Mouse (Mus musculus) mouse embryonic stem cell (cell line): ENCODE data around the gene Tcf21.

Experiments
- in situ Hi-C, 2 experiments: fragments of 300-500 bp; cut with MboI; formaldehyde crosslinking; loops; 1 replicate in 1 of 2; 3 replicates in 1 of 2; pipeline ENCODE4 v1.14.3; 2019 to 2020; ENCODE audit warnings: low sequenced_read_pairs in 2 of 2, low pct_unique_long_range_greater_than_20kb in 1 of 2, mixed read lengths in 1 of 2; ENCODE audit not compliant: unreplicated experiment in 1 of 2

The Tcf21 gene

DNA sequence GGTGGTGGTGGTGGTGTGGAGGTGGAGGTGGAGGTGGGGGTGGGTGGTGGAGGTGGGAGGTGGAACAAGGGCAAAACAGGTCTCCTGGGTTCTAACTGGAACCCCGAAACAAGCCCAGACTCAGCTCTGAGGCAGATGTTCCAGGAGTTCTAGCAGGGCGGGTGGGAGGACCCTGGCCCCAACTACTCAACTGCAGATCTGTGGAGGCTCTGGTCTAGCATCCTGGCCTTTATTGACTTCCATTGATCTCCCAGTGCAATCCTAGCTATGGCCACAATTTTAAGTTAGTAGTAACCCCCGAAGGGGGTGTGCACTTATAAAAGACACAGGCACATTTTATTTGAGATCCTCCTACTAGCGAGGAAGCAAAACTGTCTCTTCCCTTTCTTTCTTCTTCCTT is 2.0 kb downstream of the Tcf21 start:
- in situ Hi-C loops = no loop called here

DNA sequence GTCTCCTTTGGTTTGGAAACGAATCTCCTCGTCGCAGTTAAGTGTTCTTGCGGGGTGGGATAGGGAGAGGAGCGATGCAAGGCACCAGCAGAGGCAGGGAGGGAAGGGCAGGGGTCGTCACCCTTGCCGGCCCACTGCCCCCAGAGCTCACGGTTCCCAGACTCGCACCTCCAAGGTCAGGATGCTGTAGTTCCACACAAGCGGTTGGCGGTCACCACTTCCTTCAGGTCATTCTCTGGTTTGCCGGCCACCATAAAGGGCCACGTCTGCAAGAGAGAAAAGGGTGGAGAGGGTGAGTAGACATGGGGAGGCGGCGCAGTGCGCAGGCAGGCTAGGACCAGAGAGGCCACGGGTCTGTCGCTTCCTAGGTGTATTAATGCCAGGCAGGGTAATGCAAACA is 2.4 kb downstream of the Tcf21 start:
- in situ Hi-C loops = no loop called here

DNA sequence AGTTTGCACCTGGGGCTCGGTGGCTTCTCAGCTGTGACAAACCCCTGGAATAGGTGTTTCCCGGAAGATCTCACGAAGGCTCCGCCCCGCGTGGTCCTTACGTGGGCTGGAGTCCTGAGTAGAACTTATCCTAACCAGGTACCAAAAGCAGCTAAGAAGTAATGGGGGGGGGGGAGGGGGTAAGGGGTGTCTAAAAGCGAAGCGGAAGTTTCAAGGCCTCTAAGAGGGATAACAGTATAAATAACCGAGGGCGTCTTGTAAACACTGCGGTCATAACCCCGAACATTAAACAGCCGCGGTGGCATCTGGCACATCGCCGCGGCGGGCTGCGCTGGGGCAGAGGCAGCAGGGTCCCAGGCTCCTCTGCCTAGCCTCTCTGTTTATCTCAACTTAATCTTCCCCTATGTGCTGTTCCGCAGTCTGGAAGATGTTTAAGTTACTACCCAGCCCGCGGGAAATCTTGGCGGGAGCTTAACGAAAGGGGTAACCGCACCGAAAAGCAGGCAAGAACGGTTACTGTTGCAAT is 3.7 kb downstream of the Tcf21 start:
- in situ Hi-C loops = no loop called here

DNA sequence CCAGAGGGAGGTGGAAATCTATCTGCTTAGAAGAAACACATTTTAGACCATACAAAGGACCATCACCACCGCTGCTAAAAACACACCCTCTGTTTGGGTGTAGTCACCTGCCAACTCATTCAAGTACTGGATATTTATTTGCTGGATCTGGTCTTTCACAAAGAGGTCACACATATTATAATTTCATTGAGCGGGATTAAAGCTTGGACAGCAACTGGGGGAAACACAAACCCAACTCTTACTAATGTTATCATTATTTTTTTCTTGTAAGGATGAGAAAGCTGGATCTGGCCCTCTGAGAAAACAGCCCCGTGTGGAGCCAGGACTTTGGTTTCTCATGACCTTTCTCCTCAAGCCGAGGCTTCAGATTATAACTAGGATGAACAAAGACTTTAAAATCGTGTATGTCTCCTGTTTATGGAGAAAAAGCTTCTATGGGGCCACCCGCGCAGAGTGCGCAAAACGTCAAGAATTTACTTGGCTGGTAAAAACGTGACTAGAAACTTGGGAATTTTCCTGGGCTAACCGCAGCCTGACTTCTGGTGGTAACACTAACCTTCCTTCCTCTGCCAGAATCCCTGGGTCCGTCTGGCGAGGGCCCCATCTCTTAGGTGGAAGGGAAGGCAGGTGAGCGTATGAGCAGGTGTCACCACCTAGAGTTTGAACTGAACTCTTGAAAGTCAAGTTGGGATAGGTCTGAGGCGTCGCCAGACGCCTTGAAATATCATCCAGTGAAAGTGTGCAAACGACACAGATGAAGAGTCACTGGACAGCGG is 4.3 kb downstream of the Tcf21 start:
- in situ Hi-C loops = no loop called here

DNA sequence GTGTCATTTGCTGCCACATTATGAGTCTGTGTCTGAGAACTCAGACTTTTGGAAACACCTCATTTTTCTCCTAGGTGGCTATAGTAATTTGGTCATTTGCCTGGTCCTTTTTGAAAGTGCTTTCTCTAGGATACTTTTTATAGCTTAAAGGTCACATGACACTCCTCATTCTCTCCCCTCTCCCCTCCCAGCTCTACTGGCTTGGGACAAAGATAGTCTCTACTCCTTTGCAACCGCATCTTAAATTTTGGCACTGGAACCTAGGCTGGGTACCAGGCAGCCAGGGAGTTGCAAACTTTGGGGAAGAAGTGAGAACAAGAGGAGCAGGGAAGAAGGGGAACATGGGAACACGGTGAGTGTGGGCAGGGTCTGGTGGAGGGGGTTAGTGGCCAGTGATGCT is 5.2 kb downstream of the Tcf21 start:
- in situ Hi-C loops = no loop called here

DNA sequence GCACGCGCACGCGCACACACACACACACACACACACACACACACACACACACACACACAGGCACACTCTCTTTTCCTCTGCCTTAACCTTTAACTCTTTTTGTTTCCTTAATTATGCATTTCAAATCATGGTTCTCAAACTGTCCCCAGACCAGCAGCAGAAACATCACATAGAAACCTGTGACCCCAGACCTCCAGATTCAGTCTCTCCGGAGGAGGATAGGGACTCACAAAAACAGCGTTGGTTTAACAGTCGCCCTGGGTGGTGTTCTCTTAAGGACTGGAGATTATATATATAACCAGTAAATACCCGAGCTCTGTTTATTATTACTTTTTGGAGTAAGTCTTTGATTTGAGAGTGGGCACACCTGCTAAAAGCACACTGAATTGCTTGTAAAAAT is 5.7 kb downstream of the Tcf21 start:
- in situ Hi-C loops = no loop called here

DNA sequence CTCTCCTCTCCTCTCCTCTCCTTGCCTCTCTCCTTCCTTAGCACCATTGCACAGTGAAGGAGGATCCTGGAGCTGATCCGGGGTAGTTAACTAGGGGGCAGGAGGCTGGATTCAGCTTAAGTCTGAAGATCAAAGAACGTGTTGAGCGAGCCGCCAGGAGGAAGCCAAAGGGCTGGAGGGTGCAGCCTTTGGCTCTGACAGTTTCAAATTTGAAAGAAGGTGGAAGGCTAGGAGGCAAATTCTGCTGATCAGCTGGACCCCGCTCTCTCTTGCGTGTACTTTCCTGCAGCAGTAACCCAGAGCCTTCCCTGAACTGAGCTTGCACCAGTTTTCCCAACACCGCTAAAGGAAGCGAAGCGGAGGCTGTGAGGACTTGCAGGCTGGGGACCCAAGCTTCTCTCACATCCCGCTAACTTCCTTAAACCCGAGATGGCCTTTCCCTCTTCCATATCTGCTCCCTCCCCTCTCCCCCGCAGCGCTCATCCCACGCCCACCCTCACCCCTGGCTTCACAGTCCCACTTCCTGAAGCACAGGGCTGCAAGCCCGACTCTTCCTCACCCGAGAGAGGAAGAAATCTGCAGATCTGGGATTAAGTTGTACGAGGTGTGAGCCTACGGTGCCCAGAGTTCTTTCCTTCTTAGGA is 6.5 kb downstream of the Tcf21 start:
- in situ Hi-C loops = no loop called here

DNA sequence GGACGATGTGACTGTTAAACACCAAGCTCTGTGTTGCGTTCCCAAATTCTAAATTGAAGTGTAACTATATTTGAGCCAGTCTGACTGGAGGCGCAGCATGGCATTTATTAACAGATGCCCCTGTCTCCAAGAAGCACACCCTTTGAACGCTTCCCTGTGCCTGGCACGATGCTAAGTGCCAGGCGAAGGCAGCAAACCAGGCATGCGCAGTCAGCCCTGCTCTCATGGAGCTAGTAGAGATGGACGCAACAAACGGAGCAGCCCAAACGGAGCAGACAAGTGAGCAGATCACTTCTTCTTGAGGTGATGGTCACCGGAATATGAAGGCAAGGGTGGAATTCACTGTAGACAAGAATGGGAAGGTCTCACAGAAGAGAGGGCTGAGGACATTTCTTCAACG is 8.1 kb downstream of the Tcf21 start:
- in situ Hi-C loops = no loop called here

DNA sequence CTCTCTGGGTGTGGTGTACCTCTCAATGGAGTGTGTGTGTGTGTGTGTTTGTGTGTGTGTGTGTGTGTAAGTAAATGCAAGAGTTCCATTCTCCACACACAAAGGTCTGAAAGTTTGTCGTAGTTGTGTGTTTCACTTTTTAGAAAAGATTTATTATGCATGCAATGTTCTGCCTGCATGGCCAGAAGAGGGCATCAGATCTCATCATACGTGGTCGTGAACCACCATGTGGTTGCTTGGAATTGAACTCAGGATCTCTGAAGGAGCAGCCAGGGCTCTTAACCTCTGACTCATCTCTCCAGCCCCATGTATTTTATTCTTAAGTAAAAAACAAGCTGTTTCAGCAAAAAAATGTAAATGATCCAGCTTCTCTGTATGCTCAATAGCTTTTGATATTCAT is 37.3 kb downstream of the Tcf21 start:
- in situ Hi-C loops = loop anchor here in 1 of 2 experiments (10.0 kb wide), 1 partner anchor 302 kb away; no protein-coding TSS in a partner anchor

DNA sequence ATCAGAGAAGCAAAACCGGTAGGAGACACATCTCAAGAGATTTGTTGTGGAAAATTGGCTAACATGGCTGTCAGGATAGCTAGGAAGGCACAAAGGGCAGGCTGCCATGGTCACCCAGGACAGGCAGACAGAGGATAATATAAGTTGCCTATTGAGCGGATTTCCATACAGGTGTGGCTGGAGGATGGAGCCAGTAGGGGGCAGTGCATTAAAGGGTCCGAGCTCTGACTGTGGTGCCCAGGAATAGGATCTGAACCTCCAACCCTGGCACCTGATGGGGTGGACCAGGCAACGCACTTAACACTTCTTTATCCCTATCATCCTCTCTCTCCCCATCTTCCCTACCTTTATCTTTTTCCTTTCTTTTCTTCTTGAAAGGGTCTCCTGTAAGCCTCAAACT is 38.5 kb downstream of the Tcf21 start:
- in situ Hi-C loops = loop anchor here in 1 of 2 experiments (10.0 kb wide), 1 partner anchor 303 kb away; no protein-coding TSS in a partner anchor

DNA sequence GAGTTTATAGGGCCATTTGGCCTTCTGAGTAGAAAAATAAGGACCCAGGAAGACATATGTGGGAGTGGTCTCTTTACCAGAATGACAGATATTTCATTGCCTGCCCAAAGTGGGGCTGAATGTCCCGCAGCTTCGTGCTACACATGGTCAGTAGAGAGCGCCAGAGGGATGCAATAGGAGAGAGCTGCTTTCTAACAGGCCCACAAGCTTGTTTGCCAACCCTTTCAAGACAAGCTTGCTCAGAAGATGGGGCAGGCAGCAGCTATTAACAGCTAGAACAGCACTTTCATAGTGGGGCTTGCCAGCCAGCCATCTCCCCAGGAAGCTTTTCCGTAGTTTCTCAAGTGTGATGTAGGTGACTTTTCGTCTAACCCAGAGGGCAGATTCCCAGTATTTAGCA is 42.0 kb downstream of the Tcf21 start:
- in situ Hi-C loops = no loop called here

DNA sequence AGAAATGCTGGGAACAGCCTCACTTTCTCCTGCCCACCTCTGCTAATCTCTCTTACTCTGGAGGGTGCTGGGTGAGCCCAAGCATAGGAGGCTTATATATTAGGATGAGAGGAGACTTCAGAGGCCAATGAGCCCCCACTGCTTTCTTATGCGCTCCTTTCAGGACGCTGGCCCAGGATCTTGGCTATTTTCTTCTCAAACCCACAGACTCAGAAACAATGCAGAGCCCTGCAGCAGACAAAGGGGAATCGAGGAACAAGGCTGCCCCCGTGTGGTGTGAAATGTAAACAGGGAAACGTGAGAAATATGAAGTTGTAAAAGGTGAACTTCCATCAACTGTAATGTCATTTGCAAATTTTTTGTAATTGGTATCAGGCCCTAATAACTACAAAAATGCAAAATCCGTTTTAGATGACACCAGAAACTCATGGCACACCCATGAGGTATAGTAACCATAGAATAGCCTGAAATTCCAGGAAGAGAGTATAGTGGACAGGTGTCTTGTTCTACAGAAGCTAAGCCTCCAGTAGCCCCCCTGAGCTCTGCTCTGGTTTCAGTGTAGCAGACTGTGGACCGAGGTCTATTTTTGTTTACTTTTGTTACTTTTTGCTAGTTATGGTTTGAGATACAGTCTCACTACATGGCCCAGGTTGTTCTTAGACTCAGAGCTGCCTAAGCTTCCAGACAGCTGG is 43.8 kb downstream of the Tcf21 start:
- in situ Hi-C loops = no loop called here

DNA sequence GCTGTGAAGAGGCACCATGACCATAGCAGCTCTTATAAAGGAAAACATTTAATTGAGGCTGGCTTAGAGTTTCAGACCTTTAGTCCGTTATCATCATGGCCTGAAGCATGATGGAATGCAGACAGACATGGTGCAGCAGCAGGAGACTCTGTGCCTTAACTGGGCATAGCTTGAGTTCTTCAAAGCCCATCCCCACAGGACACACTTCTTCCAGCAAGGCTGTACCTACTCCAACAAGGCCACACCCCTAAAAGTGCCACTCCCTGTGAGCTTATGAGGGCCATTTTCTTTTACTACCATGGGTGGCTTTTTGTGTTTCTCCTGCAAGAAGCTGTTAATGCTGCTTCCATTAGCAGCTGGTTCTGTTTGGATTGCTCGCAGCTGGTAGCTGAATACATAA is 44.5 kb downstream of the Tcf21 start:
- in situ Hi-C loops = no loop called here

DNA sequence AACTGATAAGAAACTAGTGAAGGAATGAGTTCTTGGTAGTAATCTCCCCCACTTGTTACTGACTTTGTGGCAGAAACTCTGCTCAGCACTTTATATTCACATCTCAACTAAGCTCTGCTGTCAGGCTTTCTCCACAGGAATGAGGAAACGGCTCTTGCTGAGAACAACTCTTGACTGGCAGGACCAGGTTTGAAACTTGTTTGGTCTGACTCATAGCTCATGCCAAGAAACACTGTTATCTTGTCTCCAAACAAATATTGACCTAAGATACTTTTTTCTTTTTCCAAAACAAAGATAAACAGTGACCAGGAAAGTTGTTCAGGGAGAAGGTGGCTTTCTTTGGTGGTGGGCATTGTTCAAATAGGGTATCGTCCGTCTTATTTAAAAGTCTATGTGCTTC is 45.3 kb downstream of the Tcf21 start:
- in situ Hi-C loops = no loop called here
